Mouse (Mus musculus) hindbrain, postnatal 0 days (tissue): Measurements from ENCODE around the gene Klhdc9. TPM values are rescaled to one million over a fixed set of nuclear protein-coding genes. Genes with fewer than 3 reads are reported as not detected.
A peak's percentile ranks its signal among the peaks of the same experiment; 100 is the strongest.

ENCODE experiments used
- ATAC-seq: fragments of 200-750 bp; cut with Nextera tagmentation; 2 replicates; pipeline ENCODE4 v1.8.0; 2017; ENCODE audit warnings: mild to moderate bottlenecking, moderate TSS enrichment, moderate library complexity
- DNase-seq: peaks from one replicate; pipeline ENCODE4 v3.0.0-alpha.2; 2015; ENCODE audit warnings: low spot score
- H3K27ac ChIP-seq: fragments of 300-500 bp; sonication (generic); 2 replicates; pipeline ENCODE4 v1.5.1; 2014; ENCODE audit warnings: mild to moderate bottlenecking
- H3K27me3 ChIP-seq: fragments of 300-500 bp; sonication (generic); 2 replicates; pipeline ENCODE4 v1.6.1; 2014; ENCODE audit warnings: low read length, mixed read lengths; ENCODE audit not compliant: insufficient read depth
- H3K36me3 ChIP-seq: fragments of 300-500 bp; sonication (generic); 2 replicates; pipeline ENCODE4 v1.6.1; 2014; ENCODE audit warnings: low read length, mixed read lengths; ENCODE audit not compliant: insufficient read depth
- H3K4me1 ChIP-seq: fragments of 300-500 bp; sonication (generic); 2 replicates; pipeline ENCODE4 v1.6.1; 2014; ENCODE audit warnings: antibody characterized with exemption, low read length, mixed read lengths; ENCODE audit not compliant: insufficient read depth
- H3K4me2 ChIP-seq: fragments of 300-500 bp; sonication (generic); 2 replicates; pipeline ENCODE4 v1.6.1; 2014; ENCODE audit warnings: low read depth, mild to moderate bottlenecking, low read length, moderate library complexity, mixed read lengths
- H3K4me3 ChIP-seq: fragments of 300-500 bp; sonication (generic); 2 replicates; pipeline ENCODE4 v1.5.1; 2014; ENCODE audit warnings: low read length
- H3K9ac ChIP-seq: fragments of 300-500 bp; sonication (generic); replicated peaks from 2 replicates; pipeline ENCODE4 v1.6.1; 2014; ENCODE audit warnings: mild to moderate bottlenecking, low read length, moderate library complexity, mixed read lengths
- H3K9me3 ChIP-seq: fragments of 300-500 bp; sonication (generic); 2 replicates; pipeline ENCODE4 v1.6.1; 2016; ENCODE audit warnings: low read length, mixed read lengths
- CTCF ChIP-seq: IDR thresholded peaks from 2 replicates; pipeline ENCODE4 v1.5.1; 2016; ENCODE audit warnings: antibody characterized with exemption, control low read depth, low read depth
- WGBS: fragments of 180-500 bp; shearing (Covaris S2); extraction: QIAGEN DNeasy Blood & Tissue Kit; methylation state at CpG from one replicate; pipeline ENCODE4 v1.1.7; 2014; 5-methylcytosine and 5-hydroxymethylcytosine counted together
- polyA plus RNA-seq: library from polyadenylated mRNA; unstranded; fragments of >200 nt; fragmentation: Nextera tagmentation; extraction: Ambion mirVana; gene quantifications from 2 replicates; pipeline ENCODE4 v1.2.1, GENCODE M21; 2015
- total RNA-seq: library from RNA; depleted of rRNA; stranded (reverse); fragments of >200 nt; gene quantifications from 2 replicates; pipeline ENCODE4 v1.2.3, GENCODE M21; 2014; rRNA removed

Gene Klhdc9
- total and polyA plus RNA-seq, 2 experiments from 2014 or later, result 5.1 to 5.3 TPM

DNA sequence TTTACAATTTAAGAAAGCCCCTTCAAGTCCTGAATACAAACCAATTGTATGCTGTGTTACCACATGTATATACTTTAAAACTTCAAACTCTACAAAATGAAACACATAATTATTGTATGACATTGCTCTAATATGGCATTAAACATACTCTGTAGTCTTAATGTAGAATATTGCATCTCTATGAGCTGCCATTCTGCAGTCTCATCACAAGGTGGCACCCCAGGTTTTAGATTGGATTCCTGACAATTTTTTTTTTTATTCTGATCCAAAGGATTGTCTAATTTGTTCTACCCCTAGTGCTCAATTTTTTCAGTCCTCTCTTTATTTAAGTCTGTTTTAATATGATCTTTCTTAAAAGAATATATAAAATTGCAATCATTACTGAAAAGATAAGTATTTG lies 39.2 kb downstream of the Klhdc9 start:
- Histone ChIP-seq H3K9me3 (no peaks in the 10 kb centered on the region), H3K4me1 (no peaks in the 10 kb centered on the region), H3K27ac (no peak overlapping the region), H3K4me3 (no peak overlapping the region), H3K9ac (no peak overlapping the region), H3K36me3 (no peaks in the 10 kb centered on the region), H3K4me2 (no peak overlapping the region), H3K27me3 (no peaks in the 10 kb centered on the region)
- peak; percentile 59 for DNase-seq
- peak; percentile 72 for TF ChIP-seq CTCF
- no peak for ATAC-seq

DNA sequence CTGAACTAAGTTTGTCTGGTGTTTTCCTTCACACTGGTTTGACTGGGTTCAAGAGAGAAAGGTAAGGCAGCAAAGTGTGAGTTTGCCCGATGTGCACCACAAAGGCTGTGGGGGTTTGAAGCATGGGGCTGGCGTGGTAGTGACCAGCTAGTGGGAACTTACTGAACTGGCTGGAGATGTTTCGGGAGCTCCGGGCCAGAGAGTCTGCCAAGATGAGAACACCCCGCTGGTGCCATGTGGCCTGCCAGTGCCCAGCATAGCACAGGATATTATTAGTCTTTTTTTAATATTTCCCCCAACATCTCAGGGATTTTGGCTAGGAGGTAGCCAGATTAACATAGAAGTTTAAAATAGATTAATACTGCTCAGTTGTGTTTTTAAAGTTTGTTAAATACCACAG lies 40.4 kb downstream of the Klhdc9 start:
- no peak for ATAC-seq
- Histone ChIP-seq H3K27me3 (no peaks in the 10 kb centered on the region), H3K4me1 (no peaks in the 10 kb centered on the region)

DNA sequence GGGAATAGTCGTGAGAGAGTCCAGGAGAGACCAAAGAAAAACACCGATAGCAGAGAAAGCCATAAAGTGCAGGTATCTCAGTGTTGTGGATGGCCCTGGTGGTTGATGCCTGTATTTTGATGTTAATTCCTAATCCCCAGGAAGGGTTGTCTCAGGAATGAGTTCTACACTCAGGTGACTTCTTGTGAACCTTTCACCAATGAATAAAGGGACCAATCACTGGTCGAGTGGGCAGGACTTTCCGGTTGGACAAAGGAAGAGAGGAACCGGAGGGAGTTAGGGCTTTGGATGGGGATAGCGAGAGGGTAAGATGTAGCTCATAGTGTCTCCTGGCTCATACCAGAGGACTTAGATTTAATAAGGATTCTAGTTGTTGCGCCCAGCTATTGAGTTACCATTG lies 40.9 kb downstream of the Klhdc9 start:
- 20% methylated on average over 7 of the region's 7 CpGs for WGBS
- Histone ChIP-seq H3K9ac (no peak overlapping the region), H3K27me3 (no peaks in the 10 kb centered on the region), H3K27ac (no peak overlapping the region), H3K4me3 (no peak overlapping the region), H3K4me2 (peak overlapping the region; percentile 13; the same call in 1 of the 2 replicates), H3K9me3 (no peaks in the 10 kb centered on the region), H3K4me1 (no peaks in the 10 kb centered on the region), H3K36me3 (no peaks in the 10 kb centered on the region)
- no peak for DNase-seq
- no peak; the same call in 1 of the 2 replicates for ATAC-seq
- TF ChIP-seq CTCF, result no peak

More for the DNA sequence above, 40.4 kb downstream of the Klhdc9 start:
- Histone ChIP-seq H3K4me2 (peak overlapping the region; percentile 13; the same call in 1 of the 2 replicates), H3K9ac (no peak overlapping the region), H3K36me3 (no peaks in the 10 kb centered on the region), H3K27ac (no peak overlapping the region), H3K9me3 (no peaks in the 10 kb centered on the region), H3K4me3 (no peak overlapping the region)
- TF ChIP-seq CTCF, result no peak
- WGBS, result 15% methylated on average over 5 of the region's 5 CpGs
- DNase-seq, result no peak

DNA sequence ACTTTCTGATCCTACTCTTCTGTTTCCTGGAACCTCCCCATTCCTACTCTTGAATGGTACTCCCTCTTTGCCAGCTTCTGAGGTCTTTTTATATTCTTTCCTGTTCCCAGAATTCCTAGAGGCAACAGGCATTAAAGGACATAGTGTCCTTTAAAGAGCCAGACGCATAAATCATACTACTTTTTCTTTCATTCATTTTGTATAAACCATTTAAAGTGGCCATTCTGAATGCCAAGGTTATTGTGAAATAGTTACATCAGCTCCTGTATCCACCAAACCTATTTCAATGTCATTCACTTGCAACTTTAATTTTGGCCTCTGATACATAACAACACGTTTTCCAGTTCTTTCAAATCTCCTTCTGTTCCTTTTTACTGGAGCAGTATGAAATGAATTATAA lies 51.3 kb downstream of the Klhdc9 start:
- Histone ChIP-seq H3K9me3 (no peaks in the 10 kb centered on the region), H3K4me1 (no peaks in the 10 kb centered on the region), H3K4me3 (no peak overlapping the region), H3K9ac (no peak overlapping the region), H3K27ac (no peak overlapping the region), H3K4me2 (no peak overlapping the region), H3K36me3 (no peaks in the 10 kb centered on the region), H3K27me3 (no peaks in the 10 kb centered on the region)
- DNase-seq (no peak), ATAC-seq (no peak)
- TF ChIP-seq CTCF, result no peak
- 68% methylated on average over 2 of the region's 2 CpGs for WGBS

Other genes with a start within 250 kb of the Klhdc9 start
- 2.7 and 6.7 TPM in 2 replicates for gene Cfap126, start 246.9 kb downstream of the Klhdc9 start, total RNA-seq
- 12.2 and 15.3 TPM in 2 replicates for gene Cfap126, start 246.9 kb downstream of the Klhdc9 start, polyA plus RNA-seq
- 227 and 243 TPM in 2 replicates for gene Sdhc, start 210.2 kb downstream of the Klhdc9 start, total RNA-seq
- gene Sdhc, start 210.2 kb downstream of the Klhdc9 start, polyA plus RNA-seq, result 309 and 320 TPM in 2 replicates
- gene Mpz, start 210.1 kb downstream of the Klhdc9 start, total RNA-seq, result 4.8 and 5.5 TPM in 2 replicates
- gene Mpz, start 210.1 kb downstream of the Klhdc9 start, polyA plus RNA-seq, result 5.1 and 5.9 TPM in 2 replicates
- 19.4 and 23.5 TPM in 2 replicates for gene Pcp4l1, start 164.5 kb downstream of the Klhdc9 start, total RNA-seq
- gene Pcp4l1, start 164.5 kb downstream of the Klhdc9 start, polyA plus RNA-seq, result 53.6 and 65.6 TPM in 2 replicates
- not detected in 2 replicates for gene Nr1i3, start 146.8 kb downstream of the Klhdc9 start, total RNA-seq
- gene Nr1i3, start 146.8 kb downstream of the Klhdc9 start, polyA plus RNA-seq, result 0.40 and 0.43 TPM in 2 replicates
- gene Tomm40l, start 138.3 kb downstream of the Klhdc9 start, total RNA-seq, result 44.2 and 53.6 TPM in 2 replicates
- gene Tomm40l, start 138.3 kb downstream of the Klhdc9 start, polyA plus RNA-seq, result 41.1 and 45.5 TPM in 2 replicates
- not detected in 2 replicates for gene Apoa2, start 135.7 kb downstream of the Klhdc9 start, total RNA-seq
- 8.1 and 8.8 TPM in 2 replicates for gene Apoa2, start 135.7 kb downstream of the Klhdc9 start, polyA plus RNA-seq
- 24.2 and 30.6 TPM in 2 replicates for gene Fcer1g, start 126.4 kb downstream of the Klhdc9 start, total RNA-seq
- gene Fcer1g, start 126.4 kb downstream of the Klhdc9 start, polyA plus RNA-seq, result 31.4 and 34.6 TPM in 2 replicates
- gene Adamts4, start 110.4 kb downstream of the Klhdc9 start, total RNA-seq, result 7.4 and 8.9 TPM in 2 replicates
- gene Adamts4, start 110.4 kb downstream of the Klhdc9 start, polyA plus RNA-seq, result 4.4 and 5.1 TPM in 2 replicates
- 234 and 269 TPM in 2 replicates for gene Ndufs2, start 109.4 kb downstream of the Klhdc9 start, total RNA-seq
- gene Ndufs2, start 109.4 kb downstream of the Klhdc9 start, polyA plus RNA-seq, result 279 and 286 TPM in 2 replicates
- gene B4galt3, start 90.5 kb downstream of the Klhdc9 start, total RNA-seq, result 80.5 and 101 TPM in 2 replicates
- 88.8 and 91.9 TPM in 2 replicates for gene B4galt3, start 90.5 kb downstream of the Klhdc9 start, polyA plus RNA-seq
- 35.0 and 44.3 TPM in 2 replicates for gene Ppox, start 79.6 kb downstream of the Klhdc9 start, total RNA-seq
- 32.4 and 34.3 TPM in 2 replicates for gene Ppox, start 79.6 kb downstream of the Klhdc9 start, polyA plus RNA-seq
- gene Usp21, start 72.8 kb downstream of the Klhdc9 start, total RNA-seq, result 48.6 and 58.7 TPM in 2 replicates
- 71.7 and 73.3 TPM in 2 replicates for gene Usp21, start 72.8 kb downstream of the Klhdc9 start, polyA plus RNA-seq
- 88.3 and 90.1 TPM in 2 replicates for gene Ufc1, start 65.8 kb downstream of the Klhdc9 start, total RNA-seq
- gene Ufc1, start 65.8 kb downstream of the Klhdc9 start, polyA plus RNA-seq, result 142 and 146 TPM in 2 replicates
- 28.7 and 30.2 TPM in 2 replicates for gene Dedd, start 31.7 kb downstream of the Klhdc9 start, total RNA-seq
- gene Dedd, start 31.7 kb downstream of the Klhdc9 start, polyA plus RNA-seq, result 38.4 and 39.9 TPM in 2 replicates
- 49.0 and 51.8 TPM in 2 replicates for gene Nit1, start 15.2 kb downstream of the Klhdc9 start, total RNA-seq
- 44.7 and 45.9 TPM in 2 replicates for gene Nit1, start 15.2 kb downstream of the Klhdc9 start, polyA plus RNA-seq
- 11.9 and 13.1 TPM in 2 replicates for gene Pfdn2, start 15.1 kb downstream of the Klhdc9 start, total RNA-seq
- 136 and 140 TPM in 2 replicates for gene Pfdn2, start 15.1 kb downstream of the Klhdc9 start, polyA plus RNA-seq
- 2.8 and 5.0 TPM in 2 replicates for gene Nectin4, start 9.3 kb upstream of the Klhdc9 start, total RNA-seq
- 3.8 and 4.9 TPM in 2 replicates for gene Nectin4, start 9.3 kb upstream of the Klhdc9 start, polyA plus RNA-seq
- 0.52 and 1.3 TPM in 2 replicates for gene Arhgap30, start 28.2 kb upstream of the Klhdc9 start, total RNA-seq
- gene Arhgap30, start 28.2 kb upstream of the Klhdc9 start, polyA plus RNA-seq, result 0.77 and 0.84 TPM in 2 replicates
- gene Usf1, start 50.5 kb upstream of the Klhdc9 start, total RNA-seq, result 133 and 148 TPM in 2 replicates
- gene Usf1, start 50.5 kb upstream of the Klhdc9 start, polyA plus RNA-seq, result 132 and 141 TPM in 2 replicates
- 1.5 TPM in 1 of 2 replicates, not detected in the other for gene Tstd1, start 58.1 kb upstream of the Klhdc9 start, total RNA-seq
- gene Tstd1, start 58.1 kb upstream of the Klhdc9 start, polyA plus RNA-seq, result 2.3 and 2.7 TPM in 2 replicates
- 5.7 and 8.2 TPM in 2 replicates for gene F11r, start 76.7 kb upstream of the Klhdc9 start, total RNA-seq
- 14.2 and 14.4 TPM in 2 replicates for gene F11r, start 76.7 kb upstream of the Klhdc9 start, polyA plus RNA-seq
- gene Alyref2, start 142.7 kb upstream of the Klhdc9 start, total RNA-seq, result 10.1 and 10.4 TPM in 2 replicates
- 20.5 and 20.6 TPM in 2 replicates for gene Alyref2, start 142.7 kb upstream of the Klhdc9 start, polyA plus RNA-seq
- not detected in 2 replicates for gene Itln1, start 174.5 kb upstream of the Klhdc9 start, total RNA-seq
- gene Itln1, start 174.5 kb upstream of the Klhdc9 start, polyA plus RNA-seq, result not detected in 2 replicates
- gene Cd244a, start 198.4 kb upstream of the Klhdc9 start, total RNA-seq, result 0.05 TPM in 1 of 2 replicates, not detected in the other
- gene Cd244a, start 198.4 kb upstream of the Klhdc9 start, polyA plus RNA-seq, result not detected in 2 replicates
- 0.63 TPM in 1 of 2 replicates, not detected in the other for gene Ly9, start 246.6 kb upstream of the Klhdc9 start, total RNA-seq
- 0.14 TPM in 1 of 2 replicates, not detected in the other for gene Ly9, start 246.6 kb upstream of the Klhdc9 start, polyA plus RNA-seq